Mouse (Mus musculus) kidney, embryonic 14.5 days (tissue): ENCODE data around the gene Ankrd33. TPM values are rescaled to one million over a fixed set of nuclear protein-coding genes. Genes with fewer than 3 reads are reported as not detected.
A peak's percentile ranks its signal among the peaks of the same experiment; 100 is the strongest.

Experiments
- ATAC-seq: fragments of 200-750 bp; cut with Nextera tagmentation; 2 replicates; pipeline ENCODE4 v1.8.0; 2017; ENCODE audit warnings: moderate number of reproducible peaks, mild to moderate bottlenecking, moderate TSS enrichment, moderate library complexity; ENCODE audit not compliant: low FRiP score, low TSS enrichment
- H3K27ac ChIP-seq: fragments of 300-500 bp; sonication (generic); 2 replicates; pipeline ENCODE4 v1.5.1; 2014; ENCODE audit warnings: low read depth, mild to moderate bottlenecking, low read length, moderate library complexity, mixed read lengths
- H3K27me3 ChIP-seq: fragments of 300-500 bp; sonication (generic); 2 replicates; pipeline ENCODE4 v1.6.1; 2014; ENCODE audit warnings: mild to moderate bottlenecking, low read length; ENCODE audit not compliant: control insufficient read depth, insufficient read depth
- H3K36me3 ChIP-seq: fragments of 300-500 bp; sonication (generic); 2 replicates; pipeline ENCODE4 v1.6.1; 2014; ENCODE audit warnings: low read length, mixed read lengths; ENCODE audit not compliant: control insufficient read depth, insufficient read depth
- H3K4me1 ChIP-seq: fragments of 300-500 bp; sonication (generic); 2 replicates; pipeline ENCODE4 v1.6.1; 2014; ENCODE audit warnings: low read length, mixed read lengths; ENCODE audit not compliant: control insufficient read depth, insufficient read depth
- H3K4me2 ChIP-seq: fragments of 300-500 bp; sonication (generic); replicated peaks from 2 replicates; pipeline ENCODE4 v1.6.1; 2014; ENCODE audit warnings: low read depth, mild to moderate bottlenecking, low read length
- H3K4me3 ChIP-seq: fragments of 300-500 bp; sonication (generic); 2 replicates; pipeline ENCODE4 v1.5.1; 2014; ENCODE audit warnings: mild to moderate bottlenecking, low read length
- H3K9ac ChIP-seq: fragments of 300-500 bp; sonication (generic); 2 replicates; pipeline ENCODE4 v1.6.1; 2014; ENCODE audit warnings: low read depth, mild to moderate bottlenecking, low read length, moderate library complexity
- H3K9me3 ChIP-seq: fragments of 300-500 bp; sonication (generic); 2 replicates; pipeline ENCODE4 v1.6.1; 2016; ENCODE audit warnings: low read length; ENCODE audit not compliant: control insufficient read depth
- WGBS: fragments of 180-500 bp; shearing (Covaris S2); extraction: QIAGEN DNeasy Blood & Tissue Kit; methylation state at CpG from one replicate; pipeline ENCODE4 v1.1.7; 2014; 5-methylcytosine and 5-hydroxymethylcytosine counted together
- polyA plus RNA-seq: library from polyadenylated mRNA; unstranded; fragments of >200 nt; fragmentation: Nextera tagmentation; extraction: Ambion mirVana; gene quantifications from 2 replicates; pipeline ENCODE4 v1.2.1, GENCODE M21; 2014

Ankrd33 gene
- polyA plus RNA-seq, 1 experiment from 2014 or later: not detected

GRCm38 (mm10) chr15:101135405-101135804 is 19.9 kb downstream of the Ankrd33 start:
- Histone ChIP-seq H3K4me3 (peak overlapping the region; percentile 4; the same call in 1 of the 2 replicates), H3K27ac (no peak overlapping the region)

GRCm38 (mm10) chr15:101137455-101137854 is 21.9 kb downstream of the Ankrd33 start:
- Histone ChIP-seq H3K4me1 (peaks cover 38% of the 10 kb centered on the region), H3K36me3 (no peaks in the 10 kb centered on the region), H3K4me3 (no peak overlapping the region), H3K9ac (no peak overlapping the region), H3K9me3 (no peaks in the 10 kb centered on the region), H3K27ac (no peak overlapping the region), H3K27me3 (no peaks in the 10 kb centered on the region), H3K4me2 (no peak overlapping the region)
- ATAC-seq: no peak
- WGBS: 86% methylated on average over 11 of the region's 11 CpGs

More at GRCm38 (mm10) chr15:101135405-101135804, 19.9 kb downstream of the Ankrd33 start:
- H3K27me3 ChIP-seq: no peaks in the 10 kb centered on the region
- 56% methylated on average over 8 of the region's 8 CpGs for WGBS
- no peaks in the 10 kb centered on the region for H3K9me3 ChIP-seq
- H3K36me3 ChIP-seq: no peaks in the 10 kb centered on the region
- H3K9ac ChIP-seq: no peak overlapping the region
- peak overlapping the region; percentile 22; the same call in 1 of the 2 replicates for H3K4me2 ChIP-seq
- peaks cover 44% of the 10 kb centered on the region for H3K4me1 ChIP-seq
- ATAC-seq: no peak

- Histone ChIP-seq H3K9ac (no peak overlapping the region), H3K36me3 (0 out of 2 replicates have a peak, but pooled peaks cover 2% of the 10 kb centered on the region), H3K9me3 (no peaks in the 10 kb centered on the region), H3K27me3 (no peaks in the 10 kb centered on the region), H3K4me3 (no peak overlapping the region), H3K4me2 (no peak overlapping the region), H3K4me1 (peaks cover 39% of the 10 kb centered on the region), H3K27ac (no peak overlapping the region)
- ATAC-seq: no peak
- WGBS: 89% methylated on average over 3 of the region's 3 CpGs
These were observed 23.1 kb downstream of the Ankrd33 start for GRCm38 (mm10) chr15:101138675-101139074.

GRCm38 (mm10) chr15:101139885-101140284 is 24.3 kb downstream of the Ankrd33 start:
- Histone ChIP-seq H3K9me3 (no peaks in the 10 kb centered on the region), H3K4me3 (no peak overlapping the region), H3K27me3 (no peaks in the 10 kb centered on the region), H3K4me1 (peaks cover 35% of the 10 kb centered on the region), H3K9ac (peak overlapping the region; percentile 25; the same call in 1 of the 2 replicates), H3K36me3 (0 out of 2 replicates have a peak, but pooled peaks cover 3% of the 10 kb centered on the region), H3K4me2 (no peak overlapping the region), H3K27ac (peak overlapping the region; percentile 55; the same call in 1 of the 2 replicates)
- WGBS: 17% methylated on average over 12 of the region's 12 CpGs
- ATAC-seq: no peak

GRCm38 (mm10) chr15:101140587-101140986 is 25.0 kb downstream of the Ankrd33 start:
- WGBS: 40% methylated on average over 6 of the region's 6 CpGs
- Histone ChIP-seq H3K4me1 (peaks cover 40% of the 10 kb centered on the region), H3K36me3 (0 out of 2 replicates have a peak, but pooled peaks cover 3% of the 10 kb centered on the region), H3K4me2 (no peak overlapping the region), H3K4me3 (no peak overlapping the region), H3K9ac (no peak overlapping the region), H3K9me3 (no peaks in the 10 kb centered on the region), H3K27me3 (no peaks in the 10 kb centered on the region), H3K27ac (no peak overlapping the region)
- no peak for ATAC-seq

GRCm38 (mm10) chr15:101141061-101141541 is 25.5 kb downstream of the Ankrd33 start:
- H3K4me2 ChIP-seq: no peak overlapping the region

GRCm38 (mm10) chr15:101142672-101143071 is 27.1 kb downstream of the Ankrd33 start:
- 43% methylated on average over 8 of the region's 8 CpGs for WGBS
- Histone ChIP-seq H3K27me3 (no peaks in the 10 kb centered on the region), H3K4me2 (no peak overlapping the region), H3K9me3 (no peaks in the 10 kb centered on the region), H3K27ac (no peak overlapping the region), H3K9ac (no peak overlapping the region), H3K4me1 (peaks cover 46% of the 10 kb centered on the region), H3K36me3 (0 out of 2 replicates have a peak, but pooled peaks cover 3% of the 10 kb centered on the region), H3K4me3 (no peak overlapping the region)
- ATAC-seq: no peak

More at GRCm38 (mm10) chr15:101141061-101141541, 25.5 kb downstream of the Ankrd33 start:
- 5% methylated on average over 10 of the region's 14 CpGs for WGBS
- peaks cover 40% of the 10 kb centered on the region for H3K4me1 ChIP-seq
- no peak overlapping the region for H3K9ac ChIP-seq
- H3K9me3 ChIP-seq: no peaks in the 10 kb centered on the region
- no peak overlapping the region for H3K27ac ChIP-seq
- H3K36me3 ChIP-seq: 0 out of 2 replicates have a peak, but pooled peaks cover 3% of the 10 kb centered on the region
- H3K4me3 ChIP-seq: no peak overlapping the region
- H3K27me3 ChIP-seq: no peaks in the 10 kb centered on the region
- ATAC-seq: peak; percentile 68

- Histone ChIP-seq H3K27me3 (no peaks in the 10 kb centered on the region), H3K9me3 (no peaks in the 10 kb centered on the region), H3K27ac (no peak overlapping the region), H3K9ac (no peak overlapping the region), H3K4me3 (no peak overlapping the region), H3K4me1 (peaks cover 46% of the 10 kb centered on the region), H3K4me2 (no peak overlapping the region), H3K36me3 (0 out of 2 replicates have a peak, but pooled peaks cover 3% of the 10 kb centered on the region)
- WGBS: 19% methylated on average over 8 of the region's 8 CpGs
- ATAC-seq: peak; percentile 25
These were observed 27.9 kb downstream of the Ankrd33 start for GRCm38 (mm10) chr15:101143494-101143893.

- Histone ChIP-seq H3K4me2 (no peak overlapping the region), H3K4me1 (peaks cover 43% of the 10 kb centered on the region), H3K4me3 (no peak overlapping the region), H3K36me3 (0 out of 2 replicates have a peak, but pooled peaks cover 3% of the 10 kb centered on the region), H3K9ac (no peak overlapping the region), H3K27ac (no peak overlapping the region), H3K9me3 (no peaks in the 10 kb centered on the region), H3K27me3 (no peaks in the 10 kb centered on the region)
- 75% methylated on average over 5 of the region's 5 CpGs for WGBS
- no peak for ATAC-seq
These were observed 28.6 kb downstream of the Ankrd33 start for GRCm38 (mm10) chr15:101144176-101144575.
